Mouse (Mus musculus) stomach, embryonic 14.5 days (tissue): ENCODE results near the gene Heatr5b. TPM values are rescaled to one million over a fixed set of nuclear protein-coding genes. Genes with fewer than 3 reads are reported as not detected.

Experiments used
- ATAC-seq: fragments of 200-750 bp; cut with Nextera tagmentation; 2 replicates; pipeline ENCODE4 v1.8.0; 2017; ENCODE audit warnings: low read depth, moderate TSS enrichment; ENCODE audit not compliant: insufficient number of reproducible peaks, insufficient read depth, low FRiP score
- H3K27ac ChIP-seq: fragments of 300-500 bp; sonication (generic); 2 replicates; pipeline ENCODE4 v1.5.1; 2014; ENCODE audit warnings: mild to moderate bottlenecking, low read length, moderate library complexity, mixed read lengths
- H3K27me3 ChIP-seq: fragments of 300-500 bp; sonication (generic); 2 replicates; pipeline ENCODE4 v1.6.1; 2014; ENCODE audit warnings: low read length, control low read depth, mixed read lengths; ENCODE audit not compliant: control insufficient read depth, insufficient read depth
- H3K36me3 ChIP-seq: fragments of 300-500 bp; sonication (generic); 2 replicates; pipeline ENCODE4 v1.6.1; 2014; ENCODE audit warnings: mild to moderate bottlenecking, control low read depth, low read length, moderate library complexity, mixed read lengths; ENCODE audit not compliant: control insufficient read depth, insufficient read depth
- H3K4me1 ChIP-seq: fragments of 300-500 bp; sonication (generic); 2 replicates; pipeline ENCODE4 v1.6.1; 2014; ENCODE audit warnings: low read length, control low read depth, mixed read lengths; ENCODE audit not compliant: control insufficient read depth, insufficient read depth
- H3K4me2 ChIP-seq: fragments of 300-500 bp; sonication (generic); replicated peaks from 2 replicates; pipeline ENCODE4 v1.6.1; 2014; ENCODE audit warnings: low read depth, low read length, control low read depth
- H3K4me3 ChIP-seq: fragments of 300-500 bp; sonication (generic); 2 replicates; pipeline ENCODE4 v1.5.1; 2014; ENCODE audit warnings: low read depth, low read length, control low read depth
- H3K9ac ChIP-seq: fragments of 300-500 bp; sonication (generic); replicated peaks from 2 replicates; pipeline ENCODE4 v1.6.1; 2014; ENCODE audit warnings: low read depth, mild to moderate bottlenecking, control low read depth, low read length, moderate library complexity, mixed read lengths
- H3K9me3 ChIP-seq: fragments of 300-500 bp; sonication (generic); 2 replicates; pipeline ENCODE4 v1.6.1; 2016; ENCODE audit warnings: low read depth, low read length, control low read depth; ENCODE audit not compliant: control insufficient read depth
- whole genome bisulfite sequencing: fragments of 180-500 bp; shearing (Covaris S2); extraction: QIAGEN DNeasy Blood & Tissue Kit; methylation state at CpG from one replicate; pipeline ENCODE4 v1.1.7; 2014; 5-methylcytosine and 5-hydroxymethylcytosine counted together
- polyA plus RNA-seq: library from polyadenylated mRNA; unstranded; fragments of >200 nt; fragmentation: Nextera tagmentation; extraction: Ambion mirVana; gene quantifications from 2 replicates; pipeline ENCODE4 v1.2.1, GENCODE M21; 2014

Heatr5b gene
- polyA plus RNA-seq, result 12.5 and 15.0 TPM in 2 replicates

DNA sequence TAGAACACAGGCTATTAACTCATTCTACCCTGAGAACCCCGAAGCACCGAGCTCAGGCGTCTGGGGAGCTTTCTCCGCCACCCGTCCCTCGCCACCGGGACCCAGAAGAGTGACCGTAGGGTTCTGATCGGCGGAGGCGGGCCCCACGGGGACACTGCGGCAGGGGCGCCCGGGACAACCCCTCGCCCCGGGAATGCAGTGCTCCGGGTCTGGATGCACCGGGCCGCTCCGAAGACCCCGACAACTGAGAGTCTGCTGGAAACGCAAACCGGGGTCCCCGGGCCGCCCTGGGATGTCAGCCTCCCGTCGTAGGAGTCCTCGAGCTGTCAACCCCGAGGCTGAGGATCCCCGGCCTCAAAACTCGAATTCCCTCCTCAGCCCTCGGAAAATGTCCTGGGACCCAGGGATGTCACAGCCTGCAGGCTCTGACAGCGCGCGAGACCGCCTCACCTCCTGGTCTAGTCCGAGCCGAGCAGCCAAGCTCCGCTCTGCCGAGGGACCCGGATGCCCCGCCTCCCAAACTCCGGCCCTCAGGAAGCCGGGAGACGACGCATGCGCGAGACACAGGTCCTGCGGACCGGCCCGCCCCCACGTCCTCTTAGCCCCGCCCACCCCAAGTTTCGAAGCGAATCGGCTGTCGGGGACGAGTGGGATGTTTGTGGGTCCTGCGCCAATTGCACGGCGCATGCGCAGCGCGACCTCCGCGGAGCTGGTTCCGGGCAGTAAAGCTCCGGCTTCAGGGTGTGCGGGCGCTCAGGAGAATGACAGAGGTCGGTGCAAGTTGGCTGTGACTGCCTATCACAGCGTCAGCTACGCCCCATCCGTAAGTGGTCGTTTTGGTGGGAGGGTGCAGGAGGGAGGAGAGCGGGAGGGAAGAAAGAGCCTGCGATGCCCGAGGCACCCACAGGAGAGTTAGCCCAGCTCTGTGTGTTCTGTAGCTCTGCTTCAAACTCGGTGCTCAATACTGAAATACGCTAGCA is at the start of gene Heatr5b, which contains the start of gene Gpatch11:
Gene Heatr5b (minus strand): TSS at position 509 of the 980 bp plus-strand sequence.
Gene Gpatch11 (plus strand): TSS at position 712 of the 980 bp plus-strand sequence.
- peak within 1 kb of the TSS; percentile 90 for H3K4me2 ChIP-seq
- peak within 1 kb of the TSS; percentile 78 for H3K27ac ChIP-seq
- H3K4me1 ChIP-seq, result 0 out of 2 replicates have a peak, but pooled peaks cover 5% of the 10 kb centered on the region
- H3K4me3 ChIP-seq, result peak within 1 kb of the TSS; percentile 82
- peak within 1 kb of the TSS; percentile 84 for H3K9ac ChIP-seq
- H3K36me3 ChIP-seq, result peaks cover 13% of the 10 kb centered on the region
- H3K9me3 ChIP-seq, result no peaks in the 10 kb centered on the region
- under 1% methylated on average over 81 of the region's 81 CpGs for WGBS
- ATAC-seq, result peak; percentile 98
- H3K27me3 ChIP-seq, result no peaks in the 10 kb centered on the region

GRCm38 (mm10) chr17:78883291-78883690 is 48.1 kb upstream of the Heatr5b start:
- H3K4me2 ChIP-seq, result no peak overlapping the region
- no peak for ATAC-seq
- H3K4me3 ChIP-seq, result no peak overlapping the region

GRCm38 (mm10) chr17:78882401-78883112 is 47.4 kb upstream of the Heatr5b start, which contains the start of gene Eif2ak2:
Gene Eif2ak2, minus strand, starts transcription at chr17:78882573.
- H3K27me3 ChIP-seq, result no peaks in the 10 kb centered on the region
- WGBS, result under 1% methylated on average over 28 of the region's 28 CpGs
- peaks cover 6% of the 10 kb centered on the region; the same call in 1 of the 2 replicates for H3K36me3 ChIP-seq
- ATAC-seq, result peak; percentile 98
- H3K4me3 ChIP-seq, result peak within 1 kb of the TSS; percentile 69
- H3K4me1 ChIP-seq, result peaks cover 8% of the 10 kb centered on the region; the same call in 1 of the 2 replicates
- H3K9ac ChIP-seq, result peak within 1 kb of the TSS; percentile 61
- no peaks in the 10 kb centered on the region for H3K9me3 ChIP-seq
- peak within 1 kb of the TSS; percentile 48; the same call in 1 of the 2 replicates for H3K27ac ChIP-seq
- H3K4me2 ChIP-seq, result peak within 1 kb of the TSS; percentile 61

More at GRCm38 (mm10) chr17:78883291-78883690, 48.1 kb upstream of the Heatr5b start:
- Histone ChIP-seq H3K4me1 (peaks cover 8% of the 10 kb centered on the region; the same call in 1 of the 2 replicates), H3K27me3 (no peaks in the 10 kb centered on the region), H3K9ac (0 out of 2 replicates have a peak overlapping the region, but pooled peaks have one; percentile 61), H3K9me3 (no peaks in the 10 kb centered on the region), H3K27ac (no peak overlapping the region), H3K36me3 (no peaks in the 10 kb centered on the region; the same call in 1 of the 2 replicates)
- 82% methylated on average over 4 of the region's 4 CpGs for WGBS

GRCm38 (mm10) chr17:78881878-78882304 is 46.7 kb upstream of the Heatr5b start:
- H3K36me3 ChIP-seq, result peaks cover 11% of the 10 kb centered on the region; the same call in 1 of the 2 replicates
- H3K27me3 ChIP-seq, result no peaks in the 10 kb centered on the region
- WGBS, result 8% methylated on average over 7 of the region's 7 CpGs
- peak; percentile 28; the same call in 1 of the 2 replicates for ATAC-seq
- H3K4me2 ChIP-seq, result peak overlapping the region; percentile 61
- H3K27ac ChIP-seq, result peak overlapping the region; percentile 48; the same call in 1 of the 2 replicates
- H3K4me1 ChIP-seq, result peaks cover 8% of the 10 kb centered on the region; the same call in 1 of the 2 replicates
- peak overlapping the region; percentile 61 for H3K9ac ChIP-seq
- H3K4me3 ChIP-seq, result peak overlapping the region; percentile 69
- no peaks in the 10 kb centered on the region for H3K9me3 ChIP-seq

- Histone ChIP-seq H3K9me3 (no peaks in the 10 kb centered on the region), H3K4me1 (no peaks in the 10 kb centered on the region), H3K27ac (no peak overlapping the region), H3K27me3 (no peaks in the 10 kb centered on the region), H3K9ac (no peak overlapping the region), H3K36me3 (peaks cover 16% of the 10 kb centered on the region; the same call in 1 of the 2 replicates), H3K4me2 (no peak overlapping the region), H3K4me3 (no peak overlapping the region)
- no peak for ATAC-seq
- WGBS, result 93% methylated on average over 6 of the region's 6 CpGs
Measured at GRCm38 (mm10) chr17:78873886-78874285, 38.7 kb upstream of the Heatr5b start.

DNA sequence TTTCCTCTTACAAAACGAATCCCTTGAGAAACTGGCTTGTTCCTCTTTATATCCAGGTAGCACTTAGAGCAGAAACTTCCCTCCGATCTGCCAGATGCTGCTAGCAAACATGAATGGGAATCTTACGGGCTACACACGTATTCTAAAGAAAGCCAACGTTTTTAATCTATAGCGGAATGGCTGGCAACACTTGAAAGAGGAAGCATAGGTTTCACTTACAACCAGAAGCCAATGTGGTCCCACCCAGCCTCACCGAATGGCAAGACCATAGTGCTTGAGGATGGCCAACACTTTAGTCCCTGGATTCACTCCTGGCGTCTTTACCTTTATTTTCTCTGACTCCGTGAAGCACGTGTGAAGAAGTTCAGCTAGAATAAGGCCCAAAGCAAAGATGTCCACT is 21.1 kb upstream of the Heatr5b start:
- Histone ChIP-seq H3K9ac (no peak overlapping the region), H3K4me3 (no peak overlapping the region), H3K4me2 (no peak overlapping the region), H3K9me3 (no peaks in the 10 kb centered on the region), H3K27ac (no peak overlapping the region), H3K27me3 (no peaks in the 10 kb centered on the region), H3K36me3 (no peaks in the 10 kb centered on the region), H3K4me1 (no peaks in the 10 kb centered on the region)
- ATAC-seq, result no peak
- 90% methylated on average over 10 of the region's 10 CpGs for WGBS

DNA sequence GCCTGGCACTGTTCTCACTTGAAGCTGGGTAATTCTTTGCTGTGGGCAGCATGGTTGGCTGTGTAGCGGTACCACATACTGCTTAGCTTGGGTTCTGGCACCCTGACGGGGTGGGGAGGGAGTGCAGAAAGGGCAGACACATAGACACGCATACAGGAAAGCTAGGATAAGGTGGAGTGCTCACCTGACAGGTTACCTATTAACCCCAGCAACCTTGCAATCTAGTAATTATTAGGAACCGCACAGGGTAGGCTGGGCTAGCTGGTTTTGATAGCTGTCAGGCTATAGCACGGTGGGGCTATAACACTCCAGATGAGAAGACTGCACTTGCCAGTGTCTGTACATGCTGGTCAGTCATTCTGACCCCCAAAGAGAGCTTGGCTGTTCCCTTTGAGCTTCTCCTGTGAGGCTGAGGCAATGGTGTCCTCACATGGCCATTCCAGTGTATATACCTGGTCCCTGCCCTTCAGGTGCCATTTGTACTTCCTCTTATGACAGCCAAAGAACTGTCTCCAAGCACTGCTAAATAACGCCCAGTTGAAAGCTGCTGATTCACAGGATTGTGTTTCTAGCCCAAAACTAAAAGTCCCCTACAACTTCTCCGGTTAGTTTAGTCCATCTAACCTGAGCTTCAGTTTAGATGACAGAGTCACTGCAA is 7.2 kb upstream of the Heatr5b start:
- Histone ChIP-seq H3K4me1 (no peaks in the 10 kb centered on the region), H3K27ac (no peak overlapping the region), H3K27me3 (no peaks in the 10 kb centered on the region), H3K4me3 (no peak overlapping the region), H3K9ac (no peak overlapping the region), H3K4me2 (no peak overlapping the region), H3K9me3 (no peaks in the 10 kb centered on the region), H3K36me3 (peaks cover 54% of the 10 kb centered on the region)
- 87% methylated on average over 7 of the region's 7 CpGs for WGBS
- no peak for ATAC-seq
